Mouse (Mus musculus): ENCODE results near the gene Auts2.

DNA sequence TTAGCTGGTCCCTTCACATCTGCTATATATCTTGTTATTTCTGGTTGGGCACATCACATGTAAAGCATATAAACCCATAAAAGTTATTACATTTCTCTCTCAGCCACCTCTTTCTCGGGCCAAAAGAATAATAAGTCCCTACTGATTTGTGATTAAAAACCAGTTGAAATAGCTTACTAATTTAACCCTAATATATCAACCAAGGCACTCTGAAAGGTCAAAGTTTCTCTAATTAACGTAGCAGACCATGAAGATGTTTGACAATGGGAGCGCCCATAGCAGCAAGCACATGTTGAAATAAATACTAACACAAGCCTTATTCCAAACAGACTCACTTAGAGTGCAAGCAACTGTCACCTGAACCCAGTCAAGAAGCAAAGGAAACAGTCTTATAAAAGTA lies 61.7 kb downstream of the Auts2 start:
- TF ChIP-seq ZNF384 (IDR thresholded peaks at IDR 0.05; ENCODE audit: low read depth, low read length), result no peak
- TF ChIP-seq CHD2 (IDR thresholded peaks at IDR 0.05; ENCODE audit: low read depth, low read length), result no peak
- TF ChIP-seq MAFK (IDR thresholded peaks at IDR 0.05; ENCODE audit: insufficient read depth, low read depth, low read length), result no peak
- no peak for TF ChIP-seq HCFC1 (IDR thresholded peaks at IDR 0.05; ENCODE audit: borderline replicate concordance, insufficient read depth, low read length)
- TF ChIP-seq ZC3H11A (IDR thresholded peaks at IDR 0.05; ENCODE audit: borderline replicate concordance, low read depth, low read length), result no peak
